In the genomic region with DNA sequence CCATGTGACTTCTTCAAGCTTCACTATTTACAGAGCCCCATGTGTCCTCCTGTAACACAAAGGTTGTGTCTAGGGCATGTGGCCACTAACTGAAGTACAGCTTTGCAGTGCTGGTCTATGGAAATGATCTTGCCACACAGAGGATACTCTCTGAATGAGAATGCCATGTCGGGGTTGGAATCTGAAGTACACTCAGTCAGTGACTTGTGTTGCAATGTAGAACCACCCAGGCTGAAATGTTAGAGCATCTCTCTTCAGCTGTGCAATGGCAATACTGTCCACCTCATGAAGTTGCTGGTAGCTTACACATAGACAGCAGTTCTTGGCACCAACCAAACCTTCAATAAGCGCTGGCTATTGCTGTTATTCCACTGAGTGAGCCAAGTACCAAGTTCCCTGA, we compare ENCODE assay signal across 11 mouse cellular contexts. TPM values are rescaled to one million over a fixed set of nuclear protein-coding genes. Genes with fewer than 3 reads are reported as not detected.
DNase-seq lines count a peak whose midpoint lies in the region; ATAC-seq and TF ChIP-seq lines count a peak whose summit lies in the region.
"Had no signal": no experiment of that assay in that cellular context is flagged by ENCODE, and none has a peak within 500 bp of the region (broad histone marks: within the 10 kb centered on the region; RNA-seq: fewer than 3 reads in every experiment).

No protein-coding gene starts in this region.

- H3K9me3 ChIP-seq in hindbrain, postnatal 0 days (ENCODE audit: low read length) = no peaks in the 10 kb centered on the region
- H3K9me3 ChIP-seq in hindbrain, embryonic 11.5 days (ENCODE audit: control insufficient read depth, low read length) = no peaks in the 10 kb centered on the region
- no peaks in the 10 kb centered on the region for H3K9me3 ChIP-seq in midbrain, embryonic 13.5 days
- no peaks in the 10 kb centered on the region for H3K9me3 ChIP-seq in midbrain, embryonic 16.5 days (replicated peaks; ENCODE audit: control insufficient read depth, low read length, poor library complexity, severe bottlenecking)
- H3K9me3 ChIP-seq in heart, embryonic 16.5 days (replicated peaks; ENCODE audit: control insufficient read depth, low read length) = no peaks in the 10 kb centered on the region
- no peaks in the 10 kb centered on the region for H3K9me3 ChIP-seq in stomach, embryonic 14.5 days (ENCODE audit: control insufficient read depth, low read depth, low read length)

- no peak overlapping the region for H3K9ac ChIP-seq in hindbrain, postnatal 0 days (replicated peaks; ENCODE audit: low read length)
- H3K9ac ChIP-seq in hindbrain, embryonic 11.5 days (ENCODE audit: low read depth, low read length) = no peak overlapping the region
- no peak overlapping the region for H3K9ac ChIP-seq in midbrain, embryonic 13.5 days (replicated peaks)
- H3K9ac ChIP-seq in midbrain, embryonic 16.5 days (ENCODE audit: low read depth, low read length) = no peak overlapping the region
- H3K9ac ChIP-seq in heart, embryonic 16.5 days (ENCODE audit: low read length) = peak overlapping the region; percentile 88
- H3K9ac ChIP-seq in stomach, embryonic 14.5 days (replicated peaks; ENCODE audit: low read depth, low read length) = no peak overlapping the region

- no peak for DNase-seq in hindbrain, postnatal 0 days (ENCODE audit: low spot score)
- no peak for DNase-seq in hindbrain, embryonic 11.5 days (ENCODE audit: low spot score)
- no peak for DNase-seq in adrenal gland, adult 18-20 months (ENCODE audit: low spot score in 2 of 2)
- DNase-seq in spleen, adult 12 weeks (ENCODE audit: low spot score) = no peak
- DNase-seq: gastrocnemius, postnatal 36 days; kidney, adult 9 months; lung, adult 18-20 months had no signal

- no peak overlapping the region for H3K4me3 ChIP-seq in hindbrain, postnatal 0 days (ENCODE audit: low read length)
- H3K4me3 ChIP-seq in hindbrain, embryonic 11.5 days (ENCODE audit: low read depth, low read length) = no peak overlapping the region
- no peak overlapping the region for H3K4me3 ChIP-seq in midbrain, embryonic 13.5 days (replicated peaks)
- H3K4me3 ChIP-seq in midbrain, embryonic 16.5 days (ENCODE audit: low read depth, low read length) = no peak overlapping the region
- peak overlapping the region; percentile 73 for H3K4me3 ChIP-seq in heart, embryonic 16.5 days (ENCODE audit: low read length)
- peak overlapping the region; percentile 34; the same call in 1 of the 2 replicates for H3K4me3 ChIP-seq in stomach, embryonic 14.5 days (ENCODE audit: low read depth, low read length)

- H3K27ac ChIP-seq in hindbrain, postnatal 0 days = no peak overlapping the region
- H3K27ac ChIP-seq in hindbrain, embryonic 11.5 days (ENCODE audit: low read depth, low read length) = no peak overlapping the region
- H3K27ac ChIP-seq in midbrain, embryonic 13.5 days = no peak overlapping the region
- H3K27ac ChIP-seq in midbrain, embryonic 16.5 days (ENCODE audit: low read length) = no peak overlapping the region
- peak overlapping the region; percentile 96 for H3K27ac ChIP-seq in heart, embryonic 16.5 days (ENCODE audit: low read length)
- H3K27ac ChIP-seq in stomach, embryonic 14.5 days (ENCODE audit: low read length) = no peak overlapping the region

- WGBS in hindbrain, postnatal 0 days = 82% methylated on average over 2 of the region's 2 CpGs
- 90% methylated on average over 2 of the region's 2 CpGs for WGBS in hindbrain, embryonic 11.5 days
- WGBS in midbrain, embryonic 13.5 days = 92% methylated on average over 2 of the region's 2 CpGs
- 98% methylated on average over 2 of the region's 2 CpGs for WGBS in midbrain, embryonic 16.5 days
- 32% methylated on average over 2 of the region's 2 CpGs for WGBS in heart, embryonic 16.5 days
- 74% methylated on average over 2 of the region's 2 CpGs for WGBS in stomach, embryonic 14.5 days

- 0 out of 2 replicates have a peak, but pooled peaks have one; percentile 21 for ATAC-seq in hindbrain, postnatal 0 days
- ATAC-seq in hindbrain, embryonic 11.5 days (ENCODE audit: low FRiP score) = no peak
- ATAC-seq in midbrain, embryonic 13.5 days = 0 out of 2 replicates have a peak, but pooled peaks have one; percentile 30
- no peak for ATAC-seq in midbrain, embryonic 16.5 days
- ATAC-seq in heart, embryonic 16.5 days (replicated peaks; ENCODE audit: extremely low read depth, insufficient read depth, low FRiP score) = no peak
- ATAC-seq in stomach, embryonic 14.5 days (ENCODE audit: insufficient number of reproducible peaks, insufficient read depth, low FRiP score, low read depth) = no peak

- no peak for TF ChIP-seq CTCF in hindbrain, postnatal 0 days (IDR thresholded peaks at IDR 0.05; ENCODE audit: low read depth)

- no peaks in the 10 kb centered on the region for H3K36me3 ChIP-seq in hindbrain, postnatal 0 days (ENCODE audit: insufficient read depth, low read length)
- H3K36me3 ChIP-seq in hindbrain, embryonic 11.5 days (ENCODE audit: control insufficient read depth, insufficient read depth, low read length) = no peaks in the 10 kb centered on the region
- H3K36me3 ChIP-seq in midbrain, embryonic 13.5 days = no peaks in the 10 kb centered on the region
- no peaks in the 10 kb centered on the region for H3K36me3 ChIP-seq in midbrain, embryonic 16.5 days (ENCODE audit: control insufficient read depth, insufficient read depth, low read length)
- H3K36me3 ChIP-seq in heart, embryonic 16.5 days (ENCODE audit: control insufficient read depth, insufficient read depth) = 0 out of 2 replicates have a peak, but pooled peaks cover 4% of the 10 kb centered on the region
- no peaks in the 10 kb centered on the region for H3K36me3 ChIP-seq in stomach, embryonic 14.5 days (ENCODE audit: control insufficient read depth, insufficient read depth, low read length)

- 0 out of 2 replicates have a peak, but pooled peaks cover 8% of the 10 kb centered on the region for H3K4me1 ChIP-seq in hindbrain, postnatal 0 days (ENCODE audit: insufficient read depth, low read length)
- H3K4me1 ChIP-seq in hindbrain, embryonic 11.5 days (replicated peaks; ENCODE audit: control insufficient read depth, insufficient read depth, low read length) = no peaks in the 10 kb centered on the region
- H3K4me1 ChIP-seq in midbrain, embryonic 13.5 days (replicated peaks) = peaks cover 5% of the 10 kb centered on the region; the same call in 1 of the 2 replicates
- peaks cover 4% of the 10 kb centered on the region for H3K4me1 ChIP-seq in midbrain, embryonic 16.5 days (ENCODE audit: control insufficient read depth, insufficient read depth, low read length)
- H3K4me1 ChIP-seq in heart, embryonic 16.5 days (ENCODE audit: control insufficient read depth, insufficient read depth, low read length) = peaks cover 12% of the 10 kb centered on the region
- peaks cover 13% of the 10 kb centered on the region for H3K4me1 ChIP-seq in stomach, embryonic 14.5 days (ENCODE audit: control insufficient read depth, insufficient read depth, low read length)

- H3K4me2 ChIP-seq in hindbrain, postnatal 0 days (ENCODE audit: low read depth, low read length) = no peak overlapping the region
- H3K4me2 ChIP-seq in hindbrain, embryonic 11.5 days (replicated peaks; ENCODE audit: low read depth, low read length) = no peak overlapping the region
- H3K4me2 ChIP-seq in midbrain, embryonic 13.5 days (replicated peaks) = no peak overlapping the region
- H3K4me2 ChIP-seq in midbrain, embryonic 16.5 days (ENCODE audit: low read length) = no peak overlapping the region
- peak overlapping the region; percentile 83 for H3K4me2 ChIP-seq in heart, embryonic 16.5 days (ENCODE audit: low read depth, low read length)
- H3K4me2 ChIP-seq in stomach, embryonic 14.5 days (replicated peaks; ENCODE audit: low read depth, low read length) = peak overlapping the region; percentile 62

- no peaks in the 10 kb centered on the region for H3K27me3 ChIP-seq in hindbrain, postnatal 0 days (ENCODE audit: insufficient read depth, low read length)
- no peaks in the 10 kb centered on the region for H3K27me3 ChIP-seq in hindbrain, embryonic 11.5 days (ENCODE audit: control insufficient read depth, insufficient read depth, low read length)
- H3K27me3 ChIP-seq in midbrain, embryonic 13.5 days = no peaks in the 10 kb centered on the region
- H3K27me3 ChIP-seq in midbrain, embryonic 16.5 days (ENCODE audit: control insufficient read depth, insufficient read depth, low read depth, low read length) = no peaks in the 10 kb centered on the region
- H3K27me3 ChIP-seq in heart, embryonic 16.5 days (ENCODE audit: control insufficient read depth, insufficient read depth, low read length) = no peaks in the 10 kb centered on the region
- H3K27me3 ChIP-seq in stomach, embryonic 14.5 days (ENCODE audit: control insufficient read depth, insufficient read depth, low read length) = no peaks in the 10 kb centered on the region

RNA-seq across cellular contexts. Expression of a gene that starts 3.6 kb away (rescaled TPM):
- total RNA-seq in hindbrain, postnatal 0 days (2014; rRNA removed) = 2.3 and 3.1 TPM in 2 replicates
- 1.8 and 2.0 TPM in 2 replicates for polyA plus RNA-seq in hindbrain, postnatal 0 days (2015; fragmentation: Nextera tagmentation; extraction: Ambion mirVana)
- 3.1 and 3.6 TPM in 2 replicates for polyA plus RNA-seq in hindbrain, embryonic 11.5 days (2014; fragmentation: Nextera tagmentation; extraction: Ambion mirVana)
- 0.89 and 1.9 TPM in 2 replicates for polyA plus RNA-seq in midbrain, embryonic 13.5 days (2015; fragmentation: Nextera tagmentation; extraction: Ambion mirVana)
- 0.59 and 0.80 TPM in 2 replicates for polyA plus RNA-seq in midbrain, embryonic 16.5 days (2015; fragmentation: Nextera tagmentation; extraction: Ambion mirVana)
- polyA plus RNA-seq in heart, embryonic 16.5 days (2015; fragmentation: Nextera tagmentation; extraction: Ambion mirVana) = 61.6 and 61.7 TPM in 2 replicates
- 14.7 and 15.3 TPM in 2 replicates for polyA plus RNA-seq in stomach, embryonic 14.5 days (2014; fragmentation: Nextera tagmentation; extraction: Ambion mirVana)
- 1 to 10 TPM; 7.4 to 7.8 TPM for total RNA-seq in adrenal gland, adult 18-20 months (2021)

RNA-seq across cellular contexts. Expression of a gene that starts 35.4 kb away (rescaled TPM):
- 2.6 and 2.7 TPM in 2 replicates for total RNA-seq in hindbrain, postnatal 0 days (2014; rRNA removed)
- polyA plus RNA-seq in hindbrain, postnatal 0 days (2015; fragmentation: Nextera tagmentation; extraction: Ambion mirVana) = 3.1 and 3.2 TPM in 2 replicates
- polyA plus RNA-seq in hindbrain, embryonic 11.5 days (2014; fragmentation: Nextera tagmentation; extraction: Ambion mirVana) = 3.1 and 4.6 TPM in 2 replicates
- polyA plus RNA-seq in midbrain, embryonic 13.5 days (2015; fragmentation: Nextera tagmentation; extraction: Ambion mirVana) = 1.3 TPM in 2 replicates
- polyA plus RNA-seq in midbrain, embryonic 16.5 days (2015; fragmentation: Nextera tagmentation; extraction: Ambion mirVana) = 1.2 and 1.3 TPM in 2 replicates
- polyA plus RNA-seq in heart, embryonic 16.5 days (2015; fragmentation: Nextera tagmentation; extraction: Ambion mirVana) = 10.5 and 11.3 TPM in 2 replicates
- polyA plus RNA-seq in stomach, embryonic 14.5 days (2014; fragmentation: Nextera tagmentation; extraction: Ambion mirVana) = 2.5 and 3.8 TPM in 2 replicates
- total RNA-seq in adrenal gland, adult 18-20 months (2021) = 10 to 100 TPM in 1 of 2 experiments, 1 to 10 TPM in 1; 3.3 to 10.1 TPM

Comparison
In these comparisons a context has a peak if more than half of its experiments do, and no peak if none do; other contexts are left out.
1. ATAC-seq: peak in hindbrain, postnatal 0 days (single experiment) and midbrain, embryonic 13.5 days (single experiment); none in hindbrain, embryonic 11.5 days (single experiment), midbrain, embryonic 16.5 days (single experiment), heart, embryonic 16.5 days (single experiment) and stomach, embryonic 14.5 days (single experiment).
2. H3K4me2 ChIP-seq: peak in heart, embryonic 16.5 days (single experiment) and stomach, embryonic 14.5 days (single experiment); none in hindbrain, postnatal 0 days (single experiment), hindbrain, embryonic 11.5 days (single experiment), midbrain, embryonic 13.5 days (single experiment) and midbrain, embryonic 16.5 days (single experiment).
3. H3K4me3 ChIP-seq: peak in heart, embryonic 16.5 days (single experiment) and stomach, embryonic 14.5 days (single experiment); none in hindbrain, postnatal 0 days (single experiment), hindbrain, embryonic 11.5 days (single experiment), midbrain, embryonic 13.5 days (single experiment) and midbrain, embryonic 16.5 days (single experiment).